Mouse (Mus musculus) forebrain, embryonic 16.5 days (tissue): Measurements from ENCODE around the gene Grin2c. TPM values are rescaled to one million over a fixed set of nuclear protein-coding genes. Genes with fewer than 3 reads are reported as not detected.
A peak's percentile ranks its signal among the peaks of the same experiment; 100 is the strongest.

Experiments
- ATAC-seq: fragments of 200-750 bp; cut with Nextera tagmentation; 2 replicates; pipeline ENCODE4 v1.8.0; 2017; ENCODE audit warnings: mild to moderate bottlenecking, moderate library complexity
- H3K27ac ChIP-seq: fragments of 300-500 bp; sonication (generic); 2 replicates; pipeline ENCODE4 v1.5.1; 2014; ENCODE audit warnings: low read length, control low read depth
- H3K27me3 ChIP-seq: fragments of 300-500 bp; sonication (generic); replicated peaks from 2 replicates; pipeline ENCODE4 v1.6.1; 2014; ENCODE audit warnings: low read length; ENCODE audit not compliant: control insufficient read depth, insufficient read depth
- H3K36me3 ChIP-seq: fragments of 300-500 bp; sonication (generic); 2 replicates; pipeline ENCODE4 v1.6.1; 2014; ENCODE audit not compliant: control insufficient read depth, insufficient read depth
- H3K4me1 ChIP-seq: fragments of 300-500 bp; sonication (generic); replicated peaks from 2 replicates; pipeline ENCODE4 v1.6.1; 2014; ENCODE audit warnings: low read length; ENCODE audit not compliant: control insufficient read depth, insufficient read depth
- H3K4me2 ChIP-seq: fragments of 300-500 bp; sonication (generic); 2 replicates; pipeline ENCODE4 v1.6.1; 2014; ENCODE audit warnings: mild to moderate bottlenecking, low read length, control low read depth
- H3K4me3 ChIP-seq: fragments of 300-500 bp; sonication (generic); replicated peaks from 2 replicates; pipeline ENCODE4 v1.5.1; 2014; ENCODE audit warnings: mild to moderate bottlenecking, low read length, control low read depth
- H3K9ac ChIP-seq: fragments of 300-500 bp; sonication (generic); replicated peaks from 2 replicates; pipeline ENCODE4 v1.6.1; 2014; ENCODE audit warnings: low read depth, low read length, control low read depth
- H3K9me3 ChIP-seq: fragments of 300-500 bp; sonication (generic); 2 replicates; pipeline ENCODE4 v1.6.1; 2016; ENCODE audit warnings: low read length; ENCODE audit not compliant: control insufficient read depth
- WGBS: fragments of 180-500 bp; shearing (Covaris S2); extraction: QIAGEN DNeasy Blood & Tissue Kit; methylation state at CpG from one replicate; pipeline ENCODE4 v1.1.7; 2014; 5-methylcytosine and 5-hydroxymethylcytosine counted together
- polyA plus RNA-seq: library from polyadenylated mRNA; unstranded; fragments of >200 nt; fragmentation: Nextera tagmentation; extraction: Ambion mirVana; gene quantifications from 2 replicates; pipeline ENCODE4 v1.2.1, GENCODE M21; 2015

Grin2c gene
- polyA plus RNA-seq, 1 experiment from 2014 or later: 0.37 TPM

GRCm38 (mm10) chr11:115276780-115277603 is 9.9 kb upstream of the Grin2c start, which contains the start of gene Fdxr:
TSS of gene Fdxr (minus strand) at chr11:115277050.
- peak within 1 kb of the TSS; percentile 78 for H3K9ac ChIP-seq
- H3K36me3 ChIP-seq: no peaks in the 10 kb centered on the region
- H3K27ac ChIP-seq: peak within 1 kb of the TSS; percentile 85
- under 1% methylated on average over 42 of the region's 42 CpGs for WGBS
- H3K27me3 ChIP-seq: no peaks in the 10 kb centered on the region
- peak within 1 kb of the TSS; percentile 64 for H3K4me2 ChIP-seq
- H3K9me3 ChIP-seq: no peaks in the 10 kb centered on the region
- peaks cover 20% of the 10 kb centered on the region for H3K4me1 ChIP-seq
- ATAC-seq: peak; percentile 97
- H3K4me3 ChIP-seq: peak within 1 kb of the TSS; percentile 65

DNA sequence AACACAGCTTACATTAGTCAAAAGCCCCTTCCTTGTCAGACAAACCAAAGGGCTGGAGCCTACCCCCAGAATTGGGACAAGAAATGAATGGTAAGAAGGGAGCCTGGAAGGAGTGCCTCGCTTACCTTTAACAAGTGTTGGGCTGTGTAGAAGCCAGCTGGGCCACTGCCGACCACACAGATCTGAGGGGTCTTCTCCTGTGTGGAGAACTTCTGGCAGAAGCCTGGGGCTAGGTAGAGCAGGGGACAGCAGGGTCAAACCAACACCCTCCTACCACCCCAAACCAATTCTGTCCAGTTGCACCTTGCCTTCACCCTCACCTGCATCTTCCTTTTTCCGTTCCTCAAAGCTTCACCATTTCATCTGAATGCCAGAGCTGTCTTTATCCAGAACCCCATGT is 8.9 kb upstream of the Grin2c start:
- Histone ChIP-seq H3K4me2 (peak overlapping the region; percentile 64), H3K4me1 (peaks cover 20% of the 10 kb centered on the region), H3K4me3 (peak overlapping the region; percentile 65), H3K9ac (peak overlapping the region; percentile 78; the same call in 1 of the 2 replicates), H3K27ac (peak overlapping the region; percentile 85; the same call in 1 of the 2 replicates), H3K9me3 (no peaks in the 10 kb centered on the region), H3K36me3 (no peaks in the 10 kb centered on the region), H3K27me3 (no peaks in the 10 kb centered on the region)
- 51% methylated on average over 3 of the region's 3 CpGs for WGBS
- no peak for ATAC-seq

GRCm38 (mm10) chr11:115275509-115275908 is 8.5 kb upstream of the Grin2c start:
- WGBS: 94% methylated on average over 6 of the region's 6 CpGs
- H3K27me3 ChIP-seq: no peaks in the 10 kb centered on the region
- H3K4me3 ChIP-seq: no peak overlapping the region
- peak overlapping the region; percentile 64 for H3K4me2 ChIP-seq
- H3K9me3 ChIP-seq: no peaks in the 10 kb centered on the region
- no peak overlapping the region for H3K9ac ChIP-seq
- peaks cover 20% of the 10 kb centered on the region for H3K4me1 ChIP-seq
- H3K36me3 ChIP-seq: no peaks in the 10 kb centered on the region
- ATAC-seq: no peak
- H3K27ac ChIP-seq: no peak overlapping the region

GRCm38 (mm10) chr11:115274771-115275170 is 7.7 kb upstream of the Grin2c start:
- 88% methylated on average over 6 of the region's 6 CpGs for WGBS
- no peaks in the 10 kb centered on the region for H3K9me3 ChIP-seq
- no peak overlapping the region for H3K4me3 ChIP-seq
- no peaks in the 10 kb centered on the region for H3K36me3 ChIP-seq
- H3K4me1 ChIP-seq: peaks cover 24% of the 10 kb centered on the region
- no peak overlapping the region for H3K4me2 ChIP-seq
- H3K9ac ChIP-seq: no peak overlapping the region
- no peak for ATAC-seq
- no peak overlapping the region for H3K27ac ChIP-seq
- no peaks in the 10 kb centered on the region for H3K27me3 ChIP-seq

DNA sequence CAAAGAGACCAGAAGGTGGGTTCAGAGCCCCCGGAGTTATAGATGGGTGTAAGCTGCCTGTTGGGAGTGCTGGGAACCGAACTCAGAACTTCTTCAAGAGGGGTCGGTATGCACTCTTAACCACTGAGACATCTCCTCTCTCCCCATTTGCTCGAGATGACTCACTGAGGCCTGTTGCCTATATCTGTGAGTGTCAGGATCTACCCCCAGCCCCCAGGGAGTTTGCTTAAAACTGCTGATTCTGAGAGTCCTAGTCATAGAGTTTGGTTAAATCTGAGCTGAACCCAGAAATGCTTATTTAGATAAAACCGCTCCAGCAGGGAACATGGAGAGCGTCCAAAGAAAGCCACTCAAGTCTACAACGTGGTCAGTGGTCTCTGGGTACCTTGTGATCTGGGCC is 7.1 kb upstream of the Grin2c start:
- 87% methylated on average over 7 of the region's 7 CpGs for WGBS
- no peaks in the 10 kb centered on the region for H3K9me3 ChIP-seq
- no peak overlapping the region for H3K4me2 ChIP-seq
- H3K4me1 ChIP-seq: peaks cover 24% of the 10 kb centered on the region
- no peak overlapping the region for H3K4me3 ChIP-seq
- no peaks in the 10 kb centered on the region for H3K27me3 ChIP-seq
- H3K9ac ChIP-seq: no peak overlapping the region
- ATAC-seq: no peak
- peaks cover under 1% of the 10 kb centered on the region; the same call in 1 of the 2 replicates for H3K36me3 ChIP-seq
- no peak overlapping the region for H3K27ac ChIP-seq

DNA sequence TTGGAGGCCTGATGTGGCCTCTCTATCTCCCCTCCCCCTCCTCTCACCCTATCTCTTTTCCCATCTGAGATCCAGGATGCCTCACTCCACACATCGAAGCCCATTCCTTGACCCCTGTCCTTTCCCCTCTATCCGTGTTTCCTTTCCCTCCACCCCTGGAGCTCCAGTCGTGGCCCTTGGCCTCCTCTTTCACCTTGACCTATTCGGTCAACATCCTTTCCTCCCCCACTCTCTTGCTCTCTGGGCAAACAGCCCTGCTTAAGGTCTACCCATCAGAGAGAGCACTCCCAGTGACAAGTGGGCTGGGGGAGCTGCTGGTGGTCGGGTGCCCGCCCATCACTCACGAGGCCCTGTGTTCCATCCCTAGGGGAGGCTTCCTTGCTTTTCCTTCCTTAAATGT is 6.7 kb upstream of the Grin2c start:
- ATAC-seq: no peak
- Histone ChIP-seq H3K9me3 (no peaks in the 10 kb centered on the region), H3K36me3 (peaks cover 2% of the 10 kb centered on the region; the same call in 1 of the 2 replicates), H3K4me1 (peaks cover 24% of the 10 kb centered on the region), H3K27ac (no peak overlapping the region), H3K27me3 (no peaks in the 10 kb centered on the region), H3K4me2 (no peak overlapping the region), H3K4me3 (no peak overlapping the region), H3K9ac (no peak overlapping the region)
- 79% methylated on average over 7 of the region's 7 CpGs for WGBS

- Histone ChIP-seq H3K27me3 (peaks cover 6% of the 10 kb centered on the region), H3K4me1 (peaks cover 23% of the 10 kb centered on the region)
- WGBS: 80% methylated on average over 10 of the region's 10 CpGs
Measured at GRCm38 (mm10) chr11:115272894-115273498, 6.0 kb upstream of the Grin2c start.

GRCm38 (mm10) chr11:115271481-115271880 is 4.4 kb upstream of the Grin2c start:
- Histone ChIP-seq H3K9me3 (no peaks in the 10 kb centered on the region), H3K4me3 (no peak overlapping the region), H3K36me3 (peaks cover 5% of the 10 kb centered on the region), H3K9ac (no peak overlapping the region), H3K27ac (no peak overlapping the region), H3K4me2 (no peak overlapping the region), H3K4me1 (peaks cover 26% of the 10 kb centered on the region), H3K27me3 (peaks cover 22% of the 10 kb centered on the region)
- 67% methylated on average over 10 of the region's 10 CpGs for WGBS
- no peak for ATAC-seq

More at GRCm38 (mm10) chr11:115272894-115273498, 6.0 kb upstream of the Grin2c start:
- Histone ChIP-seq H3K27ac (no peak overlapping the region), H3K36me3 (peaks cover 5% of the 10 kb centered on the region), H3K9ac (no peak overlapping the region), H3K9me3 (no peaks in the 10 kb centered on the region), H3K4me3 (no peak overlapping the region), H3K4me2 (no peak overlapping the region)
- ATAC-seq: no peak

- 81% methylated on average over 9 of the region's 9 CpGs for WGBS
- H3K9ac ChIP-seq: no peak overlapping the region
- H3K27me3 ChIP-seq: peaks cover 26% of the 10 kb centered on the region
- H3K4me3 ChIP-seq: no peak overlapping the region
- no peak overlapping the region for H3K4me2 ChIP-seq
- no peak for ATAC-seq
- no peaks in the 10 kb centered on the region for H3K9me3 ChIP-seq
- no peak overlapping the region for H3K27ac ChIP-seq
- peaks cover 25% of the 10 kb centered on the region for H3K4me1 ChIP-seq
- peaks cover 5% of the 10 kb centered on the region for H3K36me3 ChIP-seq
Measured at GRCm38 (mm10) chr11:115271052-115271451, 4.0 kb upstream of the Grin2c start.
